Mouse (Mus musculus) E14TG2a.4 (cell line): ENCODE data around the gene Nupr1l.

Experiments used
- CTCF ChIP-seq: conservative IDR thresholded peaks from 2 replicates; pipeline ENCODE4 v1.5.1; 2014; ENCODE audit warnings: low read length
- NANOG ChIP-seq: IDR thresholded peaks from 2 replicates; pipeline ENCODE4 v1.6.1; 2014; ENCODE audit warnings: borderline replicate concordance, low read length, mixed read lengths

DNA sequence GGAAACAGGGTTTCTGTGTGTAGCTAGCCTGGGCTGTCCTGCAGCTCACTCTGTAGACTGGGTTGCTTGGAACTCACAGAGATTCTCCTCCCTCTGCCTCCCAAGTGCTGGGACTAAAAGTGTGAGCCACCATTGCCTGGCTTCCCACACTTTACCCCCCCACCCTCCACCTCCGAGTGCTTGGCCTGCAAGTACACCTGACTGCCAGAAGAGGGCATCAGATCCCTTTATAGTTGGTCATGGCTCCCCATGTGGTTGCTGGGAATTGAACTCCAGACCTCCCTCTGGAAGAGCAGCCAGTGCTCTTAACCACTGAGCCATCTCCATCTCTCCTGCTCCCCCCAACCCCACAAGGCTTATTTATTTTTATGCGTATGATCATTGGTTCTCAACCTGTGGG is 5.7 kb downstream of the Nupr1l start:
- TF ChIP-seq CTCF (peak; percentile 71), NANOG (no peak)
